Mouse (Mus musculus): ENCODE measurements around the gene Tnfsf12.
"Not testable (repeated sequence)": the region's sequence is repeated elsewhere in the genome, so short reads cannot be mapped to it uniquely, and the experiment has no call there.

Gene Tnfsf12

GRCm38 (mm10) chr11:69704613-69705010 lies 9.0 kb upstream of the Tnfsf12 start:
- no peak for DNase-seq (ENCODE audit: low spot score)

GRCm38 (mm10) chr11:69703814-69704612 lies 8.4 kb upstream of the Tnfsf12 start:
- no peak for DNase-seq (ENCODE audit: low spot score)

DNA sequence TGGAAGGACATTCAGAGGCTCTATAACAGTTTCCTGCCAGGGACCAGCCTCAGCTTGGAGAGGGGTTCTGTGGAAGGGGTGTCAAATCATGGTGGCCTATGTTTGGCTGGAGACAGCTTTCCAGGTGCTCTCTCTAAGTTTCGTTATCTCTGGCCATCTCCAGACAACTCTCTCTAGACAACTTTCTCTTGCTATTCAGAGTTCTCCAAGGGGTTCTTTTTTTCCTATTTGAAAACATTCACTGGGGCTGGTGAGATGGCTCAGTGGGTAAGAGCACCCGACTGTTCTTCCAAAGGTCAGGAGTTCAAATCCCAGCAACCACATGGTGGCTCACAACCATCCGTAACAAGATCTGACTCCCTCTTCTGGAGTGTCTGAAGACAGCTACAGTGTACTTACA lies 7.7 kb upstream of the Tnfsf12 start:
- not testable (repeated sequence) for DNase-seq (ENCODE audit: low spot score)

- DNase-seq (ENCODE audit: low spot score) = not testable (repeated sequence)
Observed at GRCm38 (mm10) chr11:69702886-69703285, 7.2 kb upstream of the Tnfsf12 start.

DNA sequence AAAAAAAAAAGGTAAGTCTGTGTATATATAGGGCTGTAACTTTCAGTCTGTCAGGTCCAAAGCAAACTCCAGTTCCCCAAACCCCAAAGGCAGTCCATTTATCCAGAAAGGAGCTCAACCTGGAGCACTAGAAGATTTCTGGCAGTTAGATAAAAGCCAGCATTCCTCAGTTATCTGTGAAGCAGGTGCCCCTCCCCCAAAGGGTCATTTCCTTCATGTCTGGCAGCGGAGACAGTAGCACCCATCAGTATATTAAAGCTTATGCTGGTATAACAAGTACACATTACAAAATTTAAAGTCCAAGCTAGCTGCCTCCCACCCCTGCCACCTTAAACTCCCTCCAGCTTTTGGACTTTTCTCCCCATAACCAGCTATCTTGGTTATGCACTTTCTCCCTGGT lies 3.9 kb upstream of the Tnfsf12 start:
- no peak for DNase-seq (ENCODE audit: low spot score)

- no peak for DNase-seq (ENCODE audit: low spot score)
Observed at GRCm38 (mm10) chr11:69698574-69698973, 2.9 kb upstream of the Tnfsf12 start.

GRCm38 (mm10) chr11:69697396-69697795 lies 1.7 kb upstream of the Tnfsf12 start:
- DNase-seq (ENCODE audit: low spot score) = no peak

GRCm38 (mm10) chr11:69695046-69695360 lies 646 bp downstream of the Tnfsf12 start:
- no peak for DNase-seq (ENCODE audit: low spot score)

- no peak for DNase-seq (ENCODE audit: low spot score)
Observed at GRCm38 (mm10) chr11:69693421-69693965, 2.2 kb downstream of the Tnfsf12 start.

DNA sequence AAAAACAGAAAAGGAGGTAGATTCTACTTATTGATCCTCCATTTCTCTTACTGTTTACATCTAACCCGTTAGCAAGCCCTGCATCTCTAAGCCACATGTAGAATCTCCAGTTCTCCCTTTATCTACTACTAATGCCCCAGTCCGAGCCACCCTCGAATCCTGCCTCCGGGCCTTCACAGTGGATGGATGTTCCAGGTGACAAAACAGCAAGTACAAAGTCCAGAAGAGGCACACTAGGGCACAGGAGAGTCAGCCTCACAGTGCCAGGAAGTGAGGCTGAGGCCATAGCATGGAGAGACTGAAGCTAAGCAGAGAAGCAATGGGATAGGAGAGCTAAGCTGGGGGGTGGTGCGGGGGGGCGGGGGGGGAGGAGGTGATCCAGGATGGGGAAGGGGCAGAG lies 2.8 kb downstream of the Tnfsf12 start:
- DNase-seq (ENCODE audit: low spot score) = no peak

DNA sequence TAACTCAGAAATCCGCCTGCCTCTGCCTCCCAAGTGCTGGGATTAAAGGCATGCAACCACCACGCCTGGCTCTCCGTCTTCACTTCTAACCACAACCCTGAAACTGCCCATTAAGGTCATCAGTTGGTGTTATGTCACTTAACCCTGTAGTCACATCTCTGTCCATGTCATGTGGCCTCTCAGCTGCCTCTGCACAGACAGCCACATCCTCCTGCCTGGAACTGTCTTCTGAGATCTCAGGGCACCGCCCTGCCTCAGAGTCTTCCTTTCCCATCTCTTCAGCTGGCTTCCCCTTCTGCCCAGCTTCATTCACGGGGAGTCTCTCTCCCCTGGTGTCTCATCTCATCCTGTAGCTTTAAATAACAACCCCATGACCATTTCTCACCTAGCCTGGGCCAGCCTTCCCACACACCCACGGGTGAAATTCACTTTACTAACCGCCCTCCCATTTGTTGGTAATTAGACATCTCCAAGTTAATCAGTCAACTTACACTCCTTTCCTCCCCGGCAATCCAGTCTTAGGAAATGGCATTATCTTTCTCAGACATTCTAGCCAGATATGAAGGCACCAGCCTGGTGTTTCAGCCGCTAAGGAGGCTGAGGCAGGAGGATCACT lies 3.3 kb downstream of the Tnfsf12 start:
- no peak for DNase-seq (ENCODE audit: low spot score)

DNA sequence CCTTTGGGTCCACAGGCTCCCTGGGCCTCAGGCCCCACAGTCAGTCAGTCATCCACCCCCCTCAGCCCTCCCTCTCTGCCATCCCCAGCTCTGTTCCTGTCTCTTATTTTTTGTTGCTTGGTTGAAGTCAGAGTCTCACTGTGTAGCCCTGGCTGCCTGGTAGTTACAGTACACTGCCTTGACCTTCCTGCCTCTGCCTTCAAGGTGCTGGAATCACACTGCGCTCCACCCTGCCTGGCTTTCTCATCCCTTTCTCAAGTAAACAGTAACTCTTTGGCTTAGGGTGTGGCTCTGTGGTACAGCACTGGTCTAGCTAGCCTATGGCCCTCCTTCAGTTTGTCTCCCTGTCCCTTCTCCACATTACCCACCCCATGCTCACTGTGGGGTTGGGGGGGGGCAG lies 5.8 kb downstream of the Tnfsf12 start:
- no peak for DNase-seq (ENCODE audit: low spot score)

GRCm38 (mm10) chr11:69687061-69687460 lies 8.6 kb downstream of the Tnfsf12 start:
- no peak for DNase-seq (ENCODE audit: low spot score)

- peak; percentile 88 for DNase-seq (ENCODE audit: low spot score)
Observed at GRCm38 (mm10) chr11:69686377-69686776, 9.3 kb downstream of the Tnfsf12 start.

DNA sequence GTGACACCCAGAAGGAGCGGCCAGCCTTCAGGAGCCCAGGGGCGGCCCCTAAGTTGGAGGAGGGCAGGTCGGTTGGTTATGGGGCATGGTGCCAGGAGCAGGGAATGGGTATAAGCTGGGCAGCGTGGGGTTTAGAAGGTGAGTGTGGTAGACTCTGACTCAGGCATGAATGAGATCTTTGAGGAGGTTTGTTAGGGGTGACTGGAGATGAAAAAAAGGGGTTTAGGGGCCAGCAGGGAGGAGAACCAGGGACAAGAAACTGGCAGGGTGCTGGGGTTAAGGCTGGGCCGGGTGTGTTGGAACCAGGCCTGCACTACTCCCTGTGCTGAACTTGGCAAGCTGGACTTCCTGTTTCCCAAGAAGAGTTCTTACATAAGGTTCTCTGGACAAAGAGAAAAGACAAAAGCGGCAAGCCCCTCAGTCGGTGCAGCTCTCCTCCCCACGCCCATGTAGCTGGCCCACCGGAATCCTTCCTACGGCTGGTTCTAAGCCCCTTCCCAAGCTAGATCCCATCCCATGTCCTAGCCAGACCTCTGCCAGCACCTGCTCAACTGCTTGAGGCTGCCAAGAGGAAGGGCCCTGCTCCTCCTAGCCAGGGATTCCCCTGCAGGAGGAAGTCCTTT lies 10.0 kb downstream of the Tnfsf12 start, which contains the start of gene Tnfsf13:
Gene Tnfsf13, minus strand, starts transcription at position 259 of the 623 bp plus-strand sequence.
- peak; percentile 77 for DNase-seq (ENCODE audit: low spot score)

DNA sequence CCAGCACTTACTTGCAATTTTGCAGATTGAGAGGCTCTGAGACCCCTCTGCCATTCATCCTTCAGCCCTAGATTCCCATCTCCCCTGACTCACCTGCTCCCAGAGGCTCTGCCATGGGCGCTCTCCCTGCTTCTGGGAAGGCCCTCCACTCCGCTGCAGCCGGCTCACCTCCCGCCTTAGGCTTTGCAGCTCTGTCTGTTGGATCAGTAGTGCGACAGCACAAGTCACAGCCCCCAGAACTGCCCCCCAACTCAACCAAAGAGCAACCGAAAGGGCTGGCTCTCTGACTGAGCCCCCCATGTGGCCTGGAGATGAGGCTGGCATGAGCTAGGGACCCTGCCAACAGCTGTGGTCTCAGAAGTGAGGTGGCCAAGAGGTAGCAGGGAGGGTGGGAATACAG lies 10.7 kb downstream of the Tnfsf12 start:
- no peak for DNase-seq (ENCODE audit: low spot score)

- DNase-seq (ENCODE audit: low spot score) = no peak
Observed at GRCm38 (mm10) chr11:69684128-69684745, 11.4 kb downstream of the Tnfsf12 start.

DNA sequence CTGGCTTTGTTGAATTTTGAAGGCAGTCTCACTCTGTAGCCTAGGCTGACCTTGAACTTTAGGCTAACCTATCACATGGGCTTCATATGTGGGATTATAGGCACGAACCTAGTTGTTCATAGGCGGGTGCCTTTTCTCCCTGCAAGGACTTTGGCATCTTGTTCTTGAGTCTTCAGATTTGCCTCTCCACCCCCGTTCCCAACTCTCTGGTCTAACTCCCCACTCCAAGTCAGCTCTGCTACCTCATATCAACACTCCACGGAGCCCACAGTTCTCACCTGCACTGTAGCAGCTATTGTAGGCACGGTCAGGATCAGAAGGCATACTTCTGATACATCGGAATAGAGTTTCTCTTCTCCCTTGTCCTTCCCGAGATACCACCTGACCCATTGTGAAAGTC lies 12.1 kb downstream of the Tnfsf12 start:
- no peak for DNase-seq (ENCODE audit: low spot score)

DNA sequence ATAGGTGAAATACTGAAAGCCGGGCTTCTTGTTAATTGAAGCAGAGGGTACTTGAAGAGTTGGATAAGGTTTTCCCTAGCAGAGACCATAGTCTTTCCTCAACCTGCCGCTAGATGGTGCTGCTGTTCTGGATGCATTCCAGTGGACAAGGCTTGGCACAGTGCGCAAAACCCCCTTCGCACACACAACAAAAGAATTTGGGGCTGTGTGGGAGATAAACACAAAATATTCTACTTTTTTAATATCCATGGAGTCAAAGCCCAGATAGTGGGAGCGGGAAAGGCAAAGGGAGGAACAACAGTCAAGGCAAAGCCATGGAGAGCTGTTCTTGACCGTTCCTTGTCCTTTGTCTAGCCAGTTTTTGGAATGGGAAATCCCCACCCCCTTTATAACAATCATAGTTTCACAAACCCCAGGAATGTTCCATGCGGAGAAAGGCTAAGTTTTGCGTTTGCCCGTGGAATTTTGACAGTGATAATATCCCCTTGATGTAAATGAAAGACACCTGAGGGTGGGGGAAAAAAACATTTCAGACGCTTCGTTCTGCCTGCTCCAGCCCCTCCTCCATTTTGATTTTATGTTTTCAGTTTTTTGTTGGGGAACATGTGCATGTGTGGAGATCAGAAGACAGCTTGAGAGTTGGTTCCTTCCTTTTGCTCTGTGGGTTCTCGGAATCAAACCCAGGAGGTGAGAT lies 12.7 kb downstream of the Tnfsf12 start:
- DNase-seq (ENCODE audit: low spot score) = peak; percentile 91

GRCm38 (mm10) chr11:69682209-69682839 lies 13.3 kb downstream of the Tnfsf12 start:
- DNase-seq (ENCODE audit: low spot score) = no peak
